Mouse (Mus musculus) bone marrow macrophage, adult 2 months (primary cell): ENCODE data around the gene Rnpep.

Source experiments
- CTCF ChIP-seq: IDR thresholded peaks from 2 replicates; pipeline ENCODE4 v1.5.1; 2012; ENCODE audit warnings: low read depth, mild to moderate bottlenecking, low read length, moderate library complexity
- POLR2A ChIP-seq: IDR thresholded peaks from 2 replicates; pipeline ENCODE4 v1.6.1; 2012; ENCODE audit warnings: mild to moderate bottlenecking, low read depth, low read length, borderline replicate concordance

GRCm38 (mm10) chr1:135224981-135225604, 58.8 kb downstream of the Rnpep start:
- no peak for TF ChIP-seq CTCF
- no peak for TF ChIP-seq POLR2A
